Mouse (Mus musculus) testis, adult 2 months (tissue): ENCODE data around the gene Otop3. TPM values are rescaled to one million over a fixed set of nuclear protein-coding genes. Genes with fewer than 3 reads are reported as not detected.

Experiments
- H3K27ac ChIP-seq: fragments of 200-500 bp; 2 replicates; pipeline ENCODE4 v1.5.1; 2012; ENCODE audit warnings: low read depth, low read length; ENCODE audit not compliant: control insufficient read depth, insufficient read depth
- H3K27me3 ChIP-seq: fragments of 200-500 bp; 2 replicates; pipeline ENCODE4 v1.6.1; 2012; ENCODE audit warnings: mild to moderate bottlenecking, low read length, moderate library complexity; ENCODE audit not compliant: control insufficient read depth, insufficient read depth
- H3K36me3 ChIP-seq: fragments of 200-500 bp; 2 replicates; pipeline ENCODE4 v1.6.1; 2012; ENCODE audit warnings: mild to moderate bottlenecking, low read length; ENCODE audit not compliant: control insufficient read depth, insufficient read depth
- H3K4me1 ChIP-seq: fragments of 200-500 bp; 2 replicates; pipeline ENCODE4 v1.6.1; 2012; ENCODE audit warnings: low read length; ENCODE audit not compliant: control insufficient read depth, insufficient read depth
- H3K4me3 ChIP-seq: fragments of 200-500 bp; 2 replicates; pipeline ENCODE4 v1.5.1; 2012; ENCODE audit warnings: low read depth, mild to moderate bottlenecking, low read length, moderate library complexity, mixed read lengths; ENCODE audit not compliant: control insufficient read depth
- CTCF ChIP-seq: fragments of 200-500 bp; IDR thresholded peaks from 2 replicates; pipeline ENCODE4 v1.5.1; 2012; ENCODE audit warnings: low read depth, mild to moderate bottlenecking, inconsistent platforms, low read length, moderate library complexity; ENCODE audit not compliant: control insufficient read depth, insufficient read depth, insufficient replicate concordance
- POLR2A ChIP-seq: fragments of 200-500 bp; IDR thresholded peaks from 2 replicates; pipeline ENCODE4 v1.6.1; 2012; ENCODE audit warnings: low read depth, mild to moderate bottlenecking, inconsistent platforms, low read length, moderate library complexity; ENCODE audit not compliant: control insufficient read depth
- polyA plus RNA-seq: library from polyadenylated mRNA; depleted of rRNA; stranded (reverse); fragments of >200 nt; gene quantifications from 2 replicates; pipeline ENCODE4 v1.2.3, GENCODE M21; 2012

Otop3 gene
- polyA plus RNA-seq, 1 experiment, result 0.17 TPM

GRCm38 (mm10) chr11:115374695-115375425 is 40.3 kb downstream of the Otop3 start:
- no peak for TF ChIP-seq POLR2A
- no peak for TF ChIP-seq CTCF
- H3K4me1 ChIP-seq, result peaks cover 6% of the 10 kb centered on the region
- H3K27me3 ChIP-seq, result no peaks in the 10 kb centered on the region
- H3K36me3 ChIP-seq, result no peaks in the 10 kb centered on the region
- H3K4me3 ChIP-seq, result no peak overlapping the region
- H3K27ac ChIP-seq, result no peak overlapping the region

- Histone ChIP-seq H3K27me3 (no peaks in the 10 kb centered on the region), H3K4me1 (peaks cover 9% of the 10 kb centered on the region), H3K4me3 (no peak overlapping the region), H3K36me3 (no peaks in the 10 kb centered on the region), H3K27ac (no peak overlapping the region)
- no peak for TF ChIP-seq POLR2A
- TF ChIP-seq CTCF, result no peak
These were observed 42.2 kb downstream of the Otop3 start for GRCm38 (mm10) chr11:115376722-115377121.

- no peaks in the 10 kb centered on the region for H3K27me3 ChIP-seq
- H3K36me3 ChIP-seq, result no peaks in the 10 kb centered on the region
- peaks cover 11% of the 10 kb centered on the region for H3K4me1 ChIP-seq
- no peak overlapping the region for H3K4me3 ChIP-seq
- TF ChIP-seq CTCF, result no peak
- no peak overlapping the region for H3K27ac ChIP-seq
These were observed 42.7 kb downstream of the Otop3 start for GRCm38 (mm10) chr11:115377254-115377653.

GRCm38 (mm10) chr11:115377854-115378253 is 43.3 kb downstream of the Otop3 start:
- TF ChIP-seq POLR2A, result no peak
- TF ChIP-seq CTCF, result no peak

GRCm38 (mm10) chr11:115381276-115381675 is 46.7 kb downstream of the Otop3 start:
- peak overlapping the region; percentile 74 for H3K4me3 ChIP-seq
- H3K27ac ChIP-seq, result peak overlapping the region; percentile 23; the same call in 1 of the 2 replicates
- H3K36me3 ChIP-seq, result no peaks in the 10 kb centered on the region
- H3K27me3 ChIP-seq, result no peaks in the 10 kb centered on the region
- peaks cover 7% of the 10 kb centered on the region; the same call in 1 of the 2 replicates for H3K4me1 ChIP-seq
- TF ChIP-seq POLR2A, result no peak
- TF ChIP-seq CTCF, result no peak

More at GRCm38 (mm10) chr11:115377854-115378253, 43.3 kb downstream of the Otop3 start:
- H3K4me1 ChIP-seq, result peaks cover 13% of the 10 kb centered on the region
- no peak overlapping the region for H3K4me3 ChIP-seq
- H3K36me3 ChIP-seq, result no peaks in the 10 kb centered on the region
- no peak overlapping the region for H3K27ac ChIP-seq
- H3K27me3 ChIP-seq, result no peaks in the 10 kb centered on the region

- Histone ChIP-seq H3K27me3 (no peaks in the 10 kb centered on the region), H3K27ac (peak within 1 kb of the TSS; percentile 23; the same call in 1 of the 2 replicates), H3K4me3 (peak within 1 kb of the TSS; percentile 74), H3K36me3 (no peaks in the 10 kb centered on the region), H3K4me1 (peaks cover 7% of the 10 kb centered on the region; the same call in 1 of the 2 replicates)
- TF ChIP-seq POLR2A (peak; percentile 46; the same call in 1 of the 2 replicates), CTCF (no peak)
These were observed 47.4 kb downstream of the Otop3 start, which contains the start of gene Cdr2l for GRCm38 (mm10) chr11:115381743-115382539. Gene Cdr2l, plus strand, starts transcription at chr11:115381916.

GRCm38 (mm10) chr11:115382891-115383290 is 48.4 kb downstream of the Otop3 start:
- Histone ChIP-seq H3K27me3 (no peaks in the 10 kb centered on the region), H3K36me3 (no peaks in the 10 kb centered on the region), H3K27ac (no peak overlapping the region), H3K4me1 (peaks cover 7% of the 10 kb centered on the region; the same call in 1 of the 2 replicates), H3K4me3 (no peak overlapping the region)
- TF ChIP-seq CTCF (no peak), POLR2A (no peak)
